Mouse (Mus musculus) macrophage (primary cell): ENCODE measurements around the gene Klk1b11. TPM values are rescaled to one million over a fixed set of nuclear protein-coding genes. Genes with fewer than 3 reads are reported as not detected.
A peak's percentile ranks its signal among the peaks of the same experiment; 100 is the strongest.
"Not testable (repeated sequence)": the region's sequence is repeated elsewhere in the genome, so short reads cannot be mapped to it uniquely, and the experiment has no call there.

Experiments
- H3K27ac ChIP-seq: fragments of 350-480 bp; formaldehyde crosslinking; 2 replicates; pipeline ENCODE4 v1.9.0; 2021
- H3K36me3 ChIP-seq: fragments of 350-480 bp; formaldehyde crosslinking; 2 replicates; pipeline ENCODE4 v1.9.0; 2021; ENCODE audit errors: inconsistent target
- H3K4me3 ChIP-seq: fragments of 350-480 bp; formaldehyde crosslinking; 2 replicates; pipeline ENCODE4 v1.9.0; 2021; ENCODE audit errors: inconsistent target
- H3K79me2 ChIP-seq: fragments of 350-480 bp; formaldehyde crosslinking; 2 replicates; pipeline ENCODE4 v1.9.0; 2021; ENCODE audit errors: inconsistent target
- WGBS: methylation state at CpG from one replicate; pipeline ENCODE4 v1.1.7; 2026; ENCODE audit warnings: inconsistent platforms; ENCODE audit not compliant: missing documents; 5-methylcytosine and 5-hydroxymethylcytosine counted together
- polyA plus RNA-seq: library from polyadenylated mRNA; stranded (reverse); fragments of 250-400 nt; gene quantifications from 3 replicates; pipeline ENCODE4 v1.2.4, GENCODE M21; 2018; ENCODE audit warnings: inconsistent platforms
- total RNA-seq, 78 experiments: library from RNA; depleted of rRNA; stranded (reverse); fragments of 250-400 nt; gene quantifications; 1 replicate in 9 of 78; 2 replicates in 24 of 78; 3 replicates in 43 of 78; 4 replicates in 2 of 78; pipeline ENCODE4 v1.2.4; 2018; ENCODE audit warnings: inconsistent platforms in 56 of 78

Klk1b11 gene
- total RNA-seq (2018; cell fraction: chromatin; rRNA removed) = not detected
- total RNA-seq (2018; cell fraction: cytosol; rRNA removed) = 10 to 100 TPM in 14 of 26 experiments, 1 to 10 TPM in 12; 1.7 to 41.4 (median 11.8) TPM
- 10 to 100 TPM in 5 of 26 experiments, 1 to 10 TPM in 20, not detected in 1; 1.3 to 17.5 (median 6.0) TPM for total RNA-seq (2018; cell fraction: nucleus; rRNA removed)
- 8.0 to 74.1 TPM (median 17.4 TPM) in 3 replicates for polyA plus RNA-seq

DNA sequence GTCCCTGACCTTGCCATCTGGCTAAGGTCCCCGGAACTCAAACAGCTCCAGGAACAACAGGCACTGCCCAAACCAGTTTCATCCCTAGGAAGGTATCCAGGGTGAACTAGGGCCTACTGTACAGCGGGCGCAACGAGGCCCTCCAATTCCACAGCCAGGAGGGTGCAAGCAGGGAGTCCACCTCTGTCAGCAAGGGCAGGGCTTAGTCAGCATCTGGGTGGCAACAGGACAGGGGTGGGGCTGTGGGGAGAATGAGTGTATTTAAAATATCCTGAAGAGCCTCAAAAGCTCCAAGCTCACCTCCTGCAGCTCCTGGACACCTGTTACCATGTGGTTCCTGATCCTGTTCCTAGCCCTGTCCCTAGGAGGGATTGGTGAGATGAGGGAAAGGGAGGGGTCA is at the start of gene Klk1b11:
TSS of gene Klk1b11 (plus strand) at position 301 of the 400 bp plus-strand sequence.
- not testable (repeated sequence) for H3K36me3 ChIP-seq, H3K4me3 ChIP-seq, H3K79me2 ChIP-seq
- WGBS = 83% methylated on average over 4 of the region's 4 CpGs
- peak within 1 kb of the TSS; percentile 85 for H3K27ac ChIP-seq

DNA sequence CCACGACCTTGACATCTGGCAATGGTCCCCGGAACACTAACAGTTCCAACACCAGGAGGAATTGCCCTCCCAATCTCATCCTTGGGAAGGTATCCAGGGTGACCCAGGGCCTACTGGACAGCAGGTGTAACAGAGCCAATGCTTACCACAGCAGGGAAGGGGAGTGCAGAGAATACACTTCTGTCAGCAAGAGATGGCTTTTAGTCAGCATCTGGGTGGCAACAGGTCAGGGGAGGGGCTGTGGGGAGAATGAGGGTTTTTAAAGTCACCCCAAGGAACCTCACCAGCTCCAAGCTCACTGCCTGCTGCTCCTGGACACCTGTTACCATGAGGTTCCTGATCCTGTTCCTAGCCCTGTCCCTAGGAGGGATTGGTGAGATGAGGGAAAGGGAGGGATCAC is 45.3 kb upstream of the Klk1b11 start, which contains the start of gene Klk1b8:
TSS of gene Klk1b8 (plus strand) at position 301 of the 400 bp plus-strand sequence.
- no peak within 1 kb of the TSS for H3K27ac ChIP-seq
- 73% methylated on average over 2 of the region's 2 CpGs for WGBS
- no peaks in the 10 kb centered on the region for H3K36me3 ChIP-seq
- no peak within 1 kb of the TSS for H3K4me3 ChIP-seq
- no peaks in the 10 kb centered on the region for H3K79me2 ChIP-seq

DNA sequence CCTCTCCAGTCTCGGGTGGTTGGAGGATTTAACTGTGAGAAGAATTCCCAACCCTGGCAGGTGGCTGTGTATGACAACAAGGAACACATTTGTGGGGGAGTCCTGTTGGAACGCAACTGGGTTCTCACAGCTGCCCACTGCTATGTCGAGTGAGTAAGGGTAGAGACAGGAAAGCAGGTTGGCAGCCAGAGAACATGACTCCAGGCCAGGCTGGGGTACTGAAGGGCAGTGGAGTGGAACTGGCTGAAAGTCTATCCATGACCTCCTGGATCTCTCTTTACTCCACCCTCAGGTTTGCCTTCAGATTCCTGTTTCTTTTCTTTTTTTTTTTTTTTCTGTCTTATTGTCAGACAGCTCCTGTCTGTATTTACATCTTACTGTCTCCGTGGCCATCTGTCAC is 43.0 kb upstream of the Klk1b11 start:
- WGBS = 75% methylated on average over 4 of the region's 4 CpGs
- Histone ChIP-seq H3K4me3 (no peak overlapping the region), H3K79me2 (no peaks in the 10 kb centered on the region), H3K27ac (no peak overlapping the region), H3K36me3 (no peaks in the 10 kb centered on the region)

DNA sequence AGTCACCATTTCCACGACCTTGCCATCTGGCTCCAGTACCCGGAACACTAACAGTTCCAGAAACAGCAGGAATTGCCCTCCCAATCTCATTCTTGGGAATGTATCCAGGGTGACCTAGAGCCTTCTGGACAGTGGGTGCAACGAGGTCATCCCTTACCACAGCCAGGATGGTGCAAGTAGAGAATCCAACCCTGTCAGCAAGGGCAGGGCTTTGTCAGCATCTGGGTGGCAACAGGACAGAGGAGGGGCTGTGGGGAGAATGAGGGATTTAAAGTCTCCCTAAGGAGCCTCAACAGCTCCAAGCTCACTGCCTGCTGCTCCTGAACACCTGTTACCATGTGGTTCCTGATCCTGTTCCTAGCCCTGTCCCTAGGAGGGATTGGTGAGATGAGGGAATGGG is 29.2 kb upstream of the Klk1b11 start, which contains the start of gene Klk1b1:
TSS of gene Klk1b1 (plus strand) at position 301 of the 400 bp plus-strand sequence.
- peak within 1 kb of the TSS; percentile 8; the same call in 1 of the 2 replicates for H3K27ac ChIP-seq
- H3K79me2 ChIP-seq = no peaks in the 10 kb centered on the region
- WGBS = 70% methylated on average over 3 of the region's 3 CpGs
- H3K36me3 ChIP-seq = no peaks in the 10 kb centered on the region
- H3K4me3 ChIP-seq = no peak within 1 kb of the TSS

DNA sequence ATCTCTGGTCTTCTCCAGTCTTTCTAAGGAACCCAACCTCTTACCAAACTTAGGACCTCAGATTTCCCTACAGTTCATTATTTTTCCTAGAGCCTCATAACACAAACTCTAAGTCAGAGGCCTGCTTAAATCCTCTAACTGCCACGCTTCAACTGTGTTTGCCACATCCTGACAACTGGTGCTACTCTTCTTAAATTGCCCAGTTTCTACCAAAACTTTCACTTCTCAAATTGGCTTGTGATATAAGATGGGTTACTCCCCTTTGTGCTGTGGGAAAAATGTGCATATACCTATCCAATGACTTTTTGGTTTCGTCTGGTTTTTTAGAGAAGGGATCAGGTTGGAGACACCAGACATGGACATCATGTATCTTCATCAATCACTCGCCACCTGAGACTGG is 28.6 kb upstream of the Klk1b11 start:
- 57% methylated on average over 3 of the region's 3 CpGs for whole genome bisulfite sequencing
- no peak overlapping the region for H3K4me3 ChIP-seq
- H3K27ac ChIP-seq = peak overlapping the region; percentile 8; the same call in 1 of the 2 replicates
- H3K36me3 ChIP-seq = no peaks in the 10 kb centered on the region
- H3K79me2 ChIP-seq = no peaks in the 10 kb centered on the region

DNA sequence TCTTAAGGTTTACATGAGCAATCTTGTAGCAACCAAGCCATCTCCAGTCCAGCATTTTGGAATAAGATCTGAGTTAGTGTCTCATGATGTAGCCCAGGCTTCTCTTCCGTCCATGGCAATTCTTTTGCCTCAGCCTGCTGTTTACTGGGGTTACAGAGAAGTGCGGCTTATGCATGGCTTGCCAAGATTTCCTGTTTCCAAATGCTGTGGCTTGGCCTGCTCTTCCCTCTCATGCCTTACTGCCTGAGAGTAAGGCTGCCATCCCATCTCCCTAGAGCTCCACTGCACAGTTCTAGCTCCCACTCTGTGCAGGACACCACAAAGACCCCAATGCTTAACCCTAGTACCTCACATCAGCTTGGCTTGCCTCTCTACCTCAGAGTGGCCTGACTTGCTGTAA is 28.1 kb upstream of the Klk1b11 start:
- WGBS = 46% methylated on average over 2 of the region's 2 CpGs
- Histone ChIP-seq H3K27ac (peak overlapping the region; percentile 8; the same call in 1 of the 2 replicates), H3K4me3 (no peak overlapping the region), H3K79me2 (no peaks in the 10 kb centered on the region), H3K36me3 (no peaks in the 10 kb centered on the region)

DNA sequence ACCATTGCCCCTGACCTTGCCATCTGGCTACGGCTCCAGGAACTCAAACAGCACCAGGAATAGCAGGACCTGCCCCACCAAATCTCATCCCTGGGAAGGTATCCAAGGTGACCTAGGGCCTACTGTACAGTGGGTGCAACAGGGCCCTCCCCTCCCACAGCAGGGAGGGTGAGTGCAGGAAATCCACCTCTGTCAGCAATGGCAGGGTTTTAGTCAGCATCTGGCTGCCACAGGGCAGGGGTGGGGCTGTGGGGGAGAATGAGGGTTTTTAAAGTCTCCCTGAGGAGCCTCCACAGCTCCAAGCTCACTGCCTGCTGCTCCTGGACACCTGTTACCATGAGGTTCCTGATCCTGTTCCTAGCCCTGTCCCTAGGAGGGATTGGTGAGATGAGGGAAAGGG is 19.9 kb upstream of the Klk1b11 start, which contains the start of gene Klk1b9:
TSS of gene Klk1b9 (plus strand) at position 301 of the 400 bp plus-strand sequence.
- 100% methylated on average over 1 of the region's 1 CpGs for WGBS
- not testable (repeated sequence) for H3K4me3 ChIP-seq, H3K36me3 ChIP-seq, H3K79me2 ChIP-seq, H3K27ac ChIP-seq

DNA sequence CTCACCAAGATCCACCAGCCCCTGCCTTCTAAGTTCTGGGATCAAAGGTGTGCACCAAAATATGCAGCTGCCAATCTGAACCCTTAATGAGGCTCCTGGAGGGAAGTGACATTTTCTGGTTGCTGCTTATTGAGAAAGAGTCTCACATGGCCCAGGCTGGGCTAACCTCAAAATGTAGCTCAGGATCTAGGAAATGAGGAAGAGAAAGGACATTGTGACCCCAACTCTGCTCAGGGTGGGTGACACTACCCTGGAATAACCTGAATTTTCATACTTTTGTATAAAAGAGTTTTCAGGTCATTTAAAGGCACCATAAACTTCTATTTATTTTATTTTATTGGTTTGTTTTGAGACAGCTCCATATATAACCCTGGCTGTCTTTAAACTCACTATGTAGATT is 10.0 kb upstream of the Klk1b11 start:
- H3K27ac ChIP-seq = peak overlapping the region; percentile 42
- no peaks in the 10 kb centered on the region for H3K36me3 ChIP-seq
- H3K79me2 ChIP-seq = no peaks in the 10 kb centered on the region
- H3K4me3 ChIP-seq = no peak overlapping the region

DNA sequence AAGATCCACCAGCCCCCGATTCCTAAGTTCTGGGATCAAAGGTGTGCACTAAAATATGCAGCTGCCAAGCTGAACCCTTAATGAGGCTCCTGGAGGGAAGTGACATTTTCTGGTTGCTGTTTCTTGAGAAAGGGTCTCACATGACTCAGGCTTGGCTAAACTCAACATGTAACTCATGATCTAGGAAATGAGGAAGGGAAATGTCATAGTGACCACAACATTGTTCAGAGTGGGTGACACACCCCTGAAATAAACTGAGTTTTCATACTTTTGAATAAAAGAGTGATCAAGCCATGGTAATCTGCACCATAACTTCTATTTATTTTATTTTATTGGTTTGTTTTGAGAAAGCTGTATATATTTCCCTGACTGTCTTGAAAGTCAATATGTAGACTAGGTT is 856 bp upstream of the Klk1b11 start:
- WGBS = no CpG with 5 or more reads among the region's 1 CpGs
- H3K4me3 ChIP-seq, H3K36me3 ChIP-seq, H3K79me2 ChIP-seq: not testable (repeated sequence)
- H3K27ac ChIP-seq = peak overlapping the region; percentile 85

DNA sequence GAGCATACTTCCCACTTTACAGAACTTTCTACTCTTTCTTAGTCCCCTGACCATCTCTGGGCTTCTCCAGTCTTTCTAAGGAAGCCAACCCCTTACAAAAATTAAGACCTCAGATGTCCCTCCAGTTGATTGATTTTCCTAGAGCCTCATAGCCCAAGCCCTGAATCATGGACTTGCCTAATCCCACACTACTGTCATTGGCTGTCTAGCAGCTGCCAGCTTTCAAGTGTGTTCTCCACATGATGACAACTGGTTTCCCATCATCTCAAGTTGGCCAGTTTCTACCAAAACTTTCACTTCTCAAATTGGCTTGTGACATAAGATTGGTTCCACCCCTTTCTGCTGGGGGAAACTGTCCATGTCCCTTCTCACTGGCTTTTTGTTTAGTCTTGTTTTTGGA is 9.2 kb downstream of the Klk1b11 start:
- H3K36me3 ChIP-seq = no peaks in the 10 kb centered on the region
- H3K4me3 ChIP-seq = no peak overlapping the region
- H3K27ac ChIP-seq = peak overlapping the region; percentile 83
- no peaks in the 10 kb centered on the region for H3K79me2 ChIP-seq

DNA sequence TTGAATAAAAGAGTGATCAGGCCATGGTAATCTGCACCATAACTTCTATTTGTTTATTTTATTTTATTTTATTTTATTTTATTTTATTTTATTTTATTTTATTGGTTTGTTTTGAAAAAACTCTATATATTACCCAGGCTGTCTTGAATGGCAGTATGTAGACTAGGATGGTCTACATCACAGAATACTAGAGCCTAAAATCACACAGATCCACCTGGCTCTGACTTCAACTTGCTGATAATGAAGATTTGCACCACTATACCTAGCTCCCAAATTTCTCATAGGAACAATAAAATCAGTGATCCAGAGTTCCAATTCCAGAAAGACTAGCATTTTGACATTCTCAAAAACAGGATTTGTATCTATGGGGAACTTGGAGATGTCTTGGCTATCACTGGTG is 16.2 kb downstream of the Klk1b11 start, which contains the start of gene Klk1b26:
TSS of gene Klk1b26 (plus strand) at position 301 of the 400 bp plus-strand sequence.
- not testable (repeated sequence) for H3K36me3 ChIP-seq, H3K27ac ChIP-seq, H3K79me2 ChIP-seq, H3K4me3 ChIP-seq

DNA sequence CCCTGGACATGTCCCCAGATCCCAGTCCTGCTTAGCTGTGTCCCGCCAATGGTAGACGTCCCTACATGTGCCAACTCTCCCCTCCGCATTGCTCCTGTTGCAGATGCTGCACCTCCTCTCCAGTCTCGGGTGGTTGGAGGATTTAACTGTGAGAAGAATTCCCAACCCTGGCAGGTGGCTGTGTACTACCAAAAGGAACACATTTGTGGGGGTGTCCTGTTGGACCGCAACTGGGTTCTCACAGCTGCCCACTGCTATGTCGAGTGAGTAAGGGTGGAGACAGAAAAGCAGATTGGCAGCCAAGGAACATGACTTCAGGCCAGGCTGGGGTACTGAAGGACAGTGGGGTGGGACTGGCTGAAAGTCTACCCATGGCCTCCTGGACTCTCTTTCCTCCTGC is 19.0 kb downstream of the Klk1b11 start:
- not testable (repeated sequence) for H3K36me3 ChIP-seq, H3K79me2 ChIP-seq, H3K4me3 ChIP-seq, H3K27ac ChIP-seq
- 83% methylated on average over 6 of the region's 6 CpGs for WGBS

DNA sequence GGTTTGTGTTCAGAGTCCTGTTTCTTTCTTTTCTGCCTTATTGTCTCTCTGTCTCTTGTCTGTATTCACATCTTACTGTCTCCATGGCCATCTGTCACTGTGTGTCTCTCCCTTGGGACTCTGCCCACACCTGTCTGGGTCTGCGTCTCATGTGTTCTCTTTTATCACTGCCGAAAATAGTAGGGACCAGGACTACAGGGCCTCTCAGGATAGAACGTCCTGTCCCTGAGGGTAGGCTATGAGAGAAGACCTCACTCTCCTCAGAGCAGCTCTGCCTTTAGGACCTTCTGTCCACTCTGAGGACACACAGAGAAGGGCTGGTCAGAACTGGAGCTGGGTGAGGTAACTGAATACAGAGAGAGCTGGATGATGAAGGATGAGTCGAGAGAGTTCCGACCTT is 19.4 kb downstream of the Klk1b11 start:
- H3K79me2 ChIP-seq = no peaks in the 10 kb centered on the region
- no peak overlapping the region for H3K4me3 ChIP-seq
- H3K27ac ChIP-seq = no peak overlapping the region
- no peaks in the 10 kb centered on the region for H3K36me3 ChIP-seq
- 86% methylated on average over 5 of the region's 5 CpGs for WGBS
